Mouse (Mus musculus): ENCODE measurements around the gene Nkapd1. TPM values are rescaled to one million over a fixed set of nuclear protein-coding genes. Genes with fewer than 3 reads are reported as not detected.

The Nkapd1 gene
- total RNA-seq, 2 experiments from 2014 or later: 8.1 to 11.4 TPM

DNA sequence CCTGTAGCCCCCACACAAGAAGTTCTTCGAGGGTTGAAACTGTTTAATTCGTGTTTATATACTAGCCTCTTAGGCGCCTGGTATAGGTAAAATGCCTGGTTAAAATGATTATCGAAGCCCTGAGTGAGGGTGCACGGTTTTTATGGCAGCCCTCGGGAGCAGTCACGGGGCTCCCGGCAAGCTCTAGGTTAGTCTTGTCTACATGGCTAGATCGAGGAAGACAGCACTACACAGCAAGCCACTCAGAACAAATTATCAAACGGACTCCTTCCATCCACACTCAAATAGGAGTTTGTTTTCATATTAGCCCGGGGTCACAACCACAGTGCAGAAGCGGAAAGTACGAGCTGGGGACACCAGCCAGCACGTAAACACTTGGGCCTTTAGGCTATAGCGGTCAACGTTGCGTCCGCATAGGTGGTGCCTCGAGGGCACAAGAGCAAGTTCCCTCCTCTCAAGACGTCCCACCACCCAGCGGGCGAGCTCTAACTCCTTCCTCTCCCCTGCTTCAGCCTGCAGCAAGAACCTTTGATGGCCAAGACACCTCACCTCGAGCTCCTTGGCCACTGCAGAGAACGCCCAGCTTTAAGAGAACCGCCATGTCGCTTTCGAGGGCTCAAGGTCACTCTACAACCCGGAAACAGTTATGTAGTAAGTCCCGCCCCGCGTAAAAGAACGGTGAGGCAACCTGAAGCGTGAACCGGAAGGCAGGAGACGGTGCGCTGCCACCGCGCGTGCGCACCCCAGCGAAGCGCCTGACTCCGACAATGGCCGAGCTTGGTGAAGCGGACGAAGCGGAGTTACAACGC is 13.9 kb downstream of the Nkapd1 start, which contains the start of the genes Sdhd and Timm8b:
TSS of gene Sdhd (minus strand) at position 624 of the 809 bp plus-strand sequence.
TSS of gene Timm8b (plus strand) at position 722 of the 809 bp plus-strand sequence.
- DNase-seq: peak; percentile 86 to 90
- intact Hi-C loops (cut with DNase I): no loop called here

DNA sequence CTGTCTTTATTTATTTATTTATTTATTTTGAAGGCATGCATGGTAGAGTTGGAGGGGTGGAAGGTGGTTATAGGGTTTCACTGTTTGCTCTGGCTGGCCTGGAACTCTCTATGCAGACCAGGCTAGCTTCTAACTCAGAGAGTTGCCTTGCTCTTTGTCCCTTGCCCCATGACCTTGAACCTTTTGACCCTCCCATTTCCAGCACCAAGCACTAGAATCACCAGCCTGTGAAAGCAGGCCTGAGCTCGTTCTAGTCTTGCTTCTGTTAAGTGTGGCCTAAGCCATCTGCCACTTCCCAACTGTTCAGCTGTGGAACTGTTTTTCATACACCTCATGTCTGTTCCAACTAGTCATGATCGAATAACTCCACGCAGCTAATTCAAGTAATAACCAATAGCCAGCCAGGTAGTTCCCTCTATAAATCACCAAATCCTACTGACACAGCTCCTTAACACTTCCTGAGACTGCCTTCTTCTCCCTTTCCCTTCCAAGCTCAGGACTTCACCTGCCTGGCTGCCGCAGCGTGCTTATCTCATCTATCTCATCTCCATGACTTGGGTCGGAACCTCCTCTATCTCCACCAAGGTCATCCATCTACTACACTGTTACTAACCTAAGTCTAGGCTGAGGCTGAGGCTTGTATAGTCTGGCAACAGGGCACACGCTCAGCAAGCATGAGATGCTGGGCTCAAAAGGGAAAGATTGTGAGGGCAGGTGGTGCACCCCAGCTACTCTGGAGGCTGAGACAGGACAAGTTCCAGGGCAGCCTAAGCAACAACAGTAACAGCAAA is 15.0 kb downstream of the Nkapd1 start:
- no peak for DNase-seq
- intact Hi-C loops (cut with DNase I): no loop called here

DNA sequence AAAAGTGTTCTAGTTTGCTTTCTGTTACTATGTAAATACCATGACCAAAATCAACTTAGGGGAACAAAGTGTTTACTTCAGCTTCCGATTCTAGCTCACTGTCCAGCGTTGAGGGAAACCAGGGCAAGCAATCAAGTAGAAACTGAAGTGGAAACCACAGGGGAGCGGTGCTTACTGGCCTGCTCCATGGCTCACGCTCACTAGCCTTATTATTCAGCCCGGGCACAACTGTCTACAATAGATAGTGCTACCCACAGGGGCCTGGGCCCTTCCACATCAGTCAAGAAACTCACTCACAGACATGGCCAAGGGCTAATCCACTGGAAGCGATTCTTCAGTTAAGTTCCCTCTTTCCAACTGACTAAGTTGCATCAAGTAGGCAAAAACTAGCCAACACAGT is 15.7 kb downstream of the Nkapd1 start:
- intact Hi-C loops (cut with DNase I): no loop called here
- no peak for DNase-seq

DNA sequence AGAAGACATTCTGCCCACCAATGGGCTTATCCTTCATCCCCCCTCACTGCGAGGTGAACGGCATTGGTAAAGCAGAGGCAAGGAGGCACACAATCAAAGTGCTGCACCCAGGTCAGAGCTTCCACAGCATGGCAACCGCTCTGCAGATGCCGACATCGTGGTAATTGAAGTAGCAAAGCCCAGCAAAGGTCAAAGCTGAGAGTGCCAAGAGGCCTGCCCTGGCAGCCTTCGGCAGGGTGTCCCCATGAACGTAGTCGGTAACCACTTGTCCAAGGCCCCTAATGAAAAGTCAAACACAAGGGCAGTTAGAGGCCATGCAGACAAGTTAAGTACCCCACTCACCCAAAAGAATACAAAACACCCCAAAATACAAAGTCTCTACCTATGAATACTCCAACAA is 20.3 kb downstream of the Nkapd1 start:
- peak in 1 of 2 experiments; percentile 17 for DNase-seq
- intact Hi-C loops (cut with DNase I): no loop called here

DNA sequence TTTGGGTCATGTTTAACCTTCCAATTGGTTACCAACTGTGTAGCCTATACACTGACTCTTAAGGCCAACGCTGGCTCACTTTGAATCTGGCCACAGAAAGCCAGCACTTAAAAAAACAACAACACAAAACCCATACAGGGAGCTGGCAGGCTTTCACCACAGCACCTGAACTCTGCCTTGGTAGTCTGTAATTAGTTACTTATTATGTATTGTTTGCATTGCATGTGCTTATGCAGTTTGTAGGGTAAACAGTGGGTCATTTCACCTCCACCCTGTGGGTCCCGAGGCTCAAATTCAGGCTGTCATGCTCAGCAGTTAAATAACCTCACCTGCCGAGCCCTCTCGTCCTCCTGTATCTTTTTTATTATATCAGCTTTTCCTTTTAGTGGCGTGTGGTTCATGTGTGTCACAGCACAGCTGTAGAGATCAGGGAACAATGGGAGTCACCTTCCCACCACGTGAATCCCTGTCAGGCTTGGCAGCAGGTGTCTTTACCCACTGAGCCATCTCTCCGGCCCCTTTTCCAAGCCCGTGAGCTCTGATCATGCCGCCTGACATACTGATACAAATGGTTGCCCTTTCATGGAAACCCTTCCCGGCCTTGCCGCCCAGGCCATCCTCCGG is 22.4 kb downstream of the Nkapd1 start:
- intact Hi-C loops (cut with DNase I): no loop called here
- DNase-seq: no peak

DNA sequence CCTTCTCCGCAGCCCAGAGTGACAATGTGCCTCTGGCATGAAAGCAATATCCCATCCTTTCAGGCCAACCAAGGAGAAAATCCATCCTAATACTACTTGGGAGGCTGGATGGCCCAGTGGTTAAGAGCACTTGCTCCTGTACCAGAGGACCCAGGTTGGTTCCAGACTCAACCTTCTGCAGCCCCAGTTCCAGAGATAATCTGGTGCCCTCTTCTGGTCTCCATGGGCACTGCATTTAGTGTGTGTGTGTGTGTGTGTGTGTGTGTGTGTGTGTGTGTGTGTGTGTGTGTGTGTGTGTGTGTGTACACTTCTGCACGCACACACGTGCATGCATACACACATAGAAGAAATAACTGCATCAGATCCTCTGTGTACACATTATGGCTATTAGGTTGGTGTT is 23.7 kb downstream of the Nkapd1 start:
- peak in 1 of 2 experiments; percentile 13 for DNase-seq

DNA sequence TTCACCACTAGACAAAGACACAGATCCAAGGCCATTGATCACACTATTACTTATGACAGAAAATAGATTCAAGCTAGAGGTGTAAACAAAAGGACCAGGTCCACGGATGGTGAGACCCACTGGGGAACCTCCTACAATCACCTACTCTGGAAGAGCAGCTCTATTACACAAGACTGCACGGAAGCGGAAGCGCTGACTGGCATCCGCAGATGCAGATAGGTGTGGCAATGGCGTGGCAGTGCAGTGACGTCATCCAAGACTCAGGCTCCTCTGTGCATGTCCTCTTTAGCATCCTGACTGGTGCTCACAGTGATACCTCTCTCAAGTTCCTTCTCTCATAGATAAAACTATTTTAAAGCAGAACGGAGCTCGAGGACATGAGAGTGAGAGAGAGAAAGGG is 24.3 kb downstream of the Nkapd1 start:
- intact Hi-C loops (cut with DNase I): no loop called here
- DNase-seq: no peak

More for the DNA sequence above, 23.7 kb downstream of the Nkapd1 start:
- intact Hi-C loops (cut with DNase I): no loop called here

DNA sequence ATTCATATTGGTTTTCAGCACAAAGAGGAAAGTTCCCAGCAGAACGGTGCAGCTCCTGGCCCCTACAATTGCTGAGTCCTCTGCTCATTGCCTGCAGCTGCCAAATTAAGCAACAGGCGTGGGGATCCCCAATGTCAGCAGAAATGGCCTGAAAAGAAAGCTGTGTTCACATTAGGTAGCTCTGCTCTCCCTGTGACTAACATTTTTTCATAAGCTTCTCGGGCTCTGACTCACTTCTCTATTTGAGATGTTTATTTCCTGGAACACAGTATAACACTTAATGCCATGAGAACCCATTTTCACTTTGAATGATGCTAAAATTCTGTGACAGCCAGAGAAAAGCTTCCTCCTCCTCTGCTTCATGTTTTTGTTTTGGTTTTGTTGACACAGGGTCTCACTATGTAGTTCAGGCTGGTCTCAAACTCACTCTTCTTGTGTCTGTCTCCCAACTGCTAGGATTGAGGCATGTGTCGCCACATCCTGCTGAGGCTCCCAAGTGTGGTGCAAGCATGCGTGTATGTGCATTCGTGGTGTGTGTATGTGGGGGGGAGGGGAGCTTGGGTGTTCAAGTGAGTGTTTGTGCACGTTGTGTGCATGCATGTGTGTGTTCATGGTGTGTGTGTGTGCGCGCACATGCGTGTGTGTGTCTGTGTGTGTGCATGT is 26.3 kb downstream of the Nkapd1 start:
- DNase-seq: no peak
- intact Hi-C loops (cut with DNase I): no loop called here

DNA sequence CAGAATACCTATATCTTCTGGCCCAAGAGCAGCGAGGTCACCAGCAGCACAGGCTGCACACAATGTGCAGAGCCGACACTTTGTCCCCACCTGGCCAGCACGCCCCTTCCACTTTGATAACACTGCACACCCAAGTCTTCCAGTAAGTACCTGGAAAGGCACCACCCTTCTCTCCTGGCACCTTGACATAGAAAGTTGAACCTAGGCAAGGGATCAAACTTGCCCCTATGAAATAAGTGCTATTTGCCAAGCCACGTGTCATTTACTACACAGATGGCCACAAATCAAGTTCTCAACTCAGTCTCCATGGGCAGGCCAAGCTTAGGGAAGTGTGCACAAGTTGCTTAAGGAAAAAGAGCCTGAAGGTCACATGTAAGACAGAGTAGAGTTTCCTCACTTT is 30.3 kb downstream of the Nkapd1 start:
- intact Hi-C loops (cut with DNase I): no loop called here
- DNase-seq: no peak

DNA sequence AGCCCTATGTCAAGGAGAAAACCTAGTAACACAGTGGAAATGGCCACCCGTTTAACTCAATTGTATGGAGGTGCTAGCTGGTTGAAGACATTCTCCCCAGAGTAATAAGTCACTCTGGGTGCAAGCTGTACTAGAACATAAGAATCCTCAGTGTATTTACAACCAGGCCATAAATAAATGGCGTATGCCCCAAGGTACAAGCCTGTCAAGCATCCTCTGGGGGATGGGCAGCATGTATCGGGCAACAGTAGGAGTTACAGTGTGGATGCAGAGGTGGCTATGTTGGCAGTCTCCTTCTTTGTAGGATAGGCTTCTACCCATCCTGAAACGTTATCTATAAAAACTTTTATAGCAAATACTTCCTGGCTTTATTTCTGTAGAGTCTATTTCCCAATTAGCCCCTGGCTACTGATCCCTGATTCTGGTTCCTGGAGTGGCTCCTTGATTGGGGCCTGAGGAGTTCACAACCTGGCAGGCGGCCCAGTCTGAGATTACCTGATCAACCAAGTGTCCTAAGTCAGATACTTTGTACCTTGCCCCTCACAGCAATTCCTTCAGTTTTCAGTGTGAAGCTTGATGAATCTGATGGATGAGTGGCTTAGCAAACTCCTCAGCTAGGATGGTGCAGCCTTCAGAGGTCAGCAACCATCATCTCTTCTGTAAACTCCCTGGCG is 32.0 kb downstream of the Nkapd1 start:
- intact Hi-C loops (cut with DNase I): no loop called here
- DNase-seq: no peak

DNA sequence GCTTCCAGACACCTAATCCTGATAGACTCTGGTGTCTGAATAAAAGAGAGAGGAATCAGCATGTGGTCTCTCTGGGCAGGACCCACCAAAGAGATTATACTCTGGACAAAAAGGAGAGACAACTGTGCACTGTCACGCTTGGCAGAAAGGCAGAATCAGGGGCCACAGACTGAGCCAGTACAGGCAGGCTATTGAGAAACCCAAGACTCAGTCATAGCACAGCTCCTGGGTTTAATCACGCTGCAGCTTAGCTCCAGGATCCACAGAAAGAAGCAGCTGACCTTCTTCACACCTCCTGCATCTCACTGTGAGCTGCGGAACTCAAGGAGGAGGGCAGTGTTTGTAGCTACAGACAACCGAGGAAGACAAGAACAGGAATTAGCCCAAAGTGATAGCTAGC is 36.9 kb downstream of the Nkapd1 start:
- intact Hi-C loops (cut with DNase I): no loop called here
- DNase-seq: no peak

DNA sequence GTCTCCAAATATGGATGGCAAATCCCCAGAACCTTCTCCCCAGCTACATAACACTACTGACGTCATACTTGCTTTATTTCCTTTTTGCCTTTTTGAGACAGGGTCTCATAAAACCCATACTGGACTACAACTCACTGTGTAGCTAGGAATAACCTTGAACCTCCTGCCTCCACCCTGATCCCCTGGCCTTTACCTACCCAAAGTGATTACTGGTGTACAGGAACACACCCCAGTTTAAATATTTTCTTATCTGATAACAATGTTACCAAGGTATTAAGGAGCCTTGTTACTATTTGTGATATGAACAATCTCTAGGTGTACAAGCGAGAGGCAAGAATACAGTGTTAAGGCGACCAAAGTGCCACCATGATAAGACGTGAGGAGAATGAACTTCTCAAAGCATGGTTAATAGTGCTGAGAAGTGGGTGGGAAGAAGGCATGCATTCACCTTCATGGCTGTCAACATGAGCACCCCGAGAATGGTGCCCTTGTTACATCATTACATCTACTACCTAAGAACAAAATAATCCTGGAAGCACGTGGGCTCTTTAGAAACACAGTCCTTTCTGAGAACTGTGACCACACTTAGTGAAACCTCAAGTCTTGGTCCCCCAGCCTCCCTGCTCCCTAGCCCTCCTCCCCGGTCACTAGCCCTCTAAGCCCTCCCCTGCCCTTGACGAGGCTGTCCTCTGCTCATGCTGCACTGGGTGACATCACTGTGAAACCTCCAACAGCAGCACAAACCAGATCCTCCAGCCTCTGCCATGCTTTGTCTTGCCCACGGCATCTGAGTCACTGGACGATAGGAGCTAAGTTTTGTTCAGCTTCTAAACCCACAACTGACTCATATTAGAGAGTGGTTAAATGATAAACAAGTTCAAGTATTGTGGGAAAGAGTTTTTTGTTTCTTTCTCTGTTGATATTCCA is 47.4 kb downstream of the Nkapd1 start:
- no peak for DNase-seq

DNA sequence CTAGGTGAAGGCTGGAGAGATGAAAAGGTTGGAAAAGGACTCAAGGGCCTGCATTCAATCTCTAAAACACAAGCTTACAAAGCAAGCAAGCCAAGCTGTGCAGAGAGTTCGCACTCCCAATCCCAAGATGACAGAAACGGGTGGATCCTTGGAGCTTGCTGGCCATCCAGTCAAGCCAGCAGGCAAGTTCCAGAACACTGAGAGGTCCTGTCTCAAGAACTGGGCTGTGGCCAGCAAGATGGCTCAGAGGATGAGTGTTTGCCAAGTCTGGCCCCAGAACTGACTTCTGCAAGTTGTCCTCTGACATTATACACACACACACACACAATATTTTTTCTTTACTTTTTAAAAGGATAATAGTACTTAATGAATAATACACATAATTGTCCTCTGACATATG is 49.4 kb downstream of the Nkapd1 start:
- DNase-seq: peak in 1 of 2 experiments; percentile 8
- intact Hi-C loops (cut with DNase I): no loop called here

More for the DNA sequence above, 47.4 kb downstream of the Nkapd1 start:
- intact Hi-C loops (cut with DNase I): no loop called here

DNA sequence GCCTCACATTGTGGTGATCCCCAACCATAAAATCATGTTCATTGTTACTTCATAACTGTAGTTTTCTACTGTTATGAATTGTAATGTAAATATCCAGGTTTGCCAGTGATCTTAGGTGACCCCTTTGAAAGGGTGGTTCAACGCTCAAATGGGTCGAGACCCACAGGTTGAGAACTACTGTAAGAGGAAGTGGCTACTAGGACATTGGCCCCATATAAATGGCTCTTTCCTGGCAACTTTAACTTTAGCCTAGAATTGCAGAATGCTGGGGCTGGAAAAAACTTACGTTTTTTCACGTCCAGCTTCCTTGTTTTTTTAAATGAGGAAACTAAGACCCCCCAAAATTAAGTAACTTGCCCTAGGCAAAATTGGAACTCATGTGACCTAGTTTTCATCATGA is 49.9 kb downstream of the Nkapd1 start:
- intact Hi-C loops (cut with DNase I): no loop called here
- no peak for DNase-seq

DNA sequence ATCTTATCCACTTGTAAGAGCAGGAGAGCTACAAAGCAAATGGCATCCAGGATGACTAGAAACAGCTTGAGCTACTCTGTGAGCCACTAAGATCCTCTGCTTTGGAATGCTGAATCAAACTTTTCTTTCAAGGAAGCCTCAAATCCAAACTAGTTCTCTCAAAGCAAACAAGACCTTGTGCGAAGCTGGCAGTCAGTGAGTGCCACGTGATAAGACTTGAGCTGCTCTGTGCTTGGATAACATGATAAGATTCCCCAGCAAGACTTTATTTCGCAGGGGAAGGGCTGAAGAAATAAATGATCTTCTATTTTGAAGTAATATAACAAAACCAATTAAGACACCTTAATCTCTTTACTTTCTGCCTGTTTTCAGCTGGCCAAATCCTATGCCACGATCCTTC is 51.3 kb downstream of the Nkapd1 start:
- intact Hi-C loops (cut with DNase I): no loop called here
- no peak for DNase-seq

DNA sequence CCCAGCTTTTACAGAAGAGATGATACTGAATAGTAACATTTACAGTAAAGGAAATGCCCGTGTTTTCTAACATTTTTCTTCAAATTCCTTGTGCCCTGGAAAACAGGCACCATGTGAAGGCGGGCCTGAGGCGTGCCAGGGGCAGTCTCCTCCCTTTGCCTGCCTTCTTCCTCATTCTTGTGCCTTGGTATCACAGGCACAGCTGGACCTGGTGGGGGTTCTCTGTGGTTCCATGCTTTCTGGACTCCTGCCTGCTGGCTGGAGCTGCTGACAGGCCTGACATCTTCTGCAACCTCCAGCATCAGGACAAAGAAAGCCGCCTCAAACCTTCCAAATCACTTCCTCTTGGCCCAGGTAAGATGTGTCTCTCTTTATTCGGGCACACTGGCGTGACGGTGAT is 52.1 kb downstream of the Nkapd1 start:
- no peak for DNase-seq
- intact Hi-C loops (cut with DNase I): no loop called here

DNA sequence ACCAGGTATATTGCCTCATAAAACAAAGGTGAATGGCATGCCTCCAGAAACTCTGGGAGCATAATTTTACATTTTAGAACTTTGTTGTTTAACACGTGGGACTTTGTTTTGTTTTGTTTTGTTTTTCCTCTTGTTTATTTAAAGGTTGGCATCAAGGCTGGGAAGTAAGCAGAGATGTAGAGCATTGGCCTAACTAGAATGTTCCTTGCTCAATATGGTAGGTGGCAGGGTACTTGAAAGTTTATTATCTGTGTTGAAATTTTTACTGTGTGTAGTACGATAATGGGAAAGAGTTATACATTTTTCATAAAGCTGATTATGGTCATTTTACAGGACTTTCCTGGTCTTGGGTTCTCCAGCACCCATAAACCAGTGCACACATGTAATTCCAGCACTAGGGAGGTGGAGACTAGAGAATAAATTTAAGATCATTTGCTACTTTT is 55.3 kb downstream of the Nkapd1 start:
- intact Hi-C loops (cut with DNase I): no loop called here
- no peak for DNase-seq

DNA sequence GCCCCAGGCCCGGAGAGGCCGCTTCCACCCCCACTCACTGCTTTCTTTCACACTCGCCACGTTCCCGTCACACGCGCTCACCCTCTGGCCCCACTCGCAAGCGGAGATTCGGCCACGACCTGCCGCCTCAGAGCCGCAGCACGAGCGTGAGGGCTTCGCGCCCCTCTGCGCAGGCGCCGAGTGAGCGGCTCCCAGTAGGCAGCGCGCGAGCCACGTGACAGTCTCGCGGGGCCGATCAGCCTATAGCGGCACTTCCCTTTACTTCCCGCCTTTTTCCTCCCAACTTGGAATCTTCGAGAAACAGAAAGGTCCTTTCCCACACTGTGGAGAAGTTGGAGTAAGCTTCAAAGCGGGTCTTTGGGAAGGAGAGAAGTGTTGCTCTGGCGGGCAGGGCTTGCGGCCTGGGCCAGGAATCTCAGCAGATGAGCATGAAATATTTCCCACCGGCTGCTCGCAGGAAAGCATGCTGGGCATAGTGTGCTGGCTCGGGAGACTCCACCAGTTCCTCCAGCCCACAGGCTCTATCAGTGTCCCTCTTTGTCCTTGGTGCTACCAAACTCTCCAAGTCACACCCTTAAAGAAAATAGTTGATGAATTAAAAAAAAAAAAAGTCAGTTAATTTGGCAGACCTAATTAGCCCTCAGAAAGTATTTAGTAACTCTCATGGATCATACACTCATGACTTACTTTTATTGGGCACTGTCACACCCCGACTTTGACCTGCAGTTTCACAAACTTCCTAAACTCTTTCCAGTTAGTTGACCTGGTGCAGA is 55.9 kb downstream of the Nkapd1 start, which contains the start of gene Tex12:
TSS of gene Tex12 (minus strand) at position 181 of the 773 bp plus-strand sequence.
- intact Hi-C loops (cut with DNase I): no loop called here
- DNase-seq: no peak

Data from gastrocnemius, postnatal 36 days (tissue).